Mouse (Mus musculus) neural tube, embryonic 14.5 days (tissue): ENCODE results near the gene Clstn1. TPM values are rescaled to one million over a fixed set of nuclear protein-coding genes. Genes with fewer than 3 reads are reported as not detected.

Experiments
- ATAC-seq: fragments of 200-750 bp; cut with Nextera tagmentation; 2 replicates; pipeline ENCODE4 v1.8.0; 2017; ENCODE audit warnings: low read depth, mild to moderate bottlenecking, moderate TSS enrichment, moderate library complexity
- H3K27ac ChIP-seq: fragments of 300-500 bp; sonication (generic); 2 replicates; pipeline ENCODE4 v1.5.1; 2014; ENCODE audit warnings: low read depth, mild to moderate bottlenecking, control low read depth, low read length, moderate library complexity, mixed read lengths
- H3K27me3 ChIP-seq: fragments of 300-500 bp; sonication (generic); 2 replicates; pipeline ENCODE4 v1.6.1; 2014; ENCODE audit warnings: low read length; ENCODE audit not compliant: control insufficient read depth, insufficient read depth
- H3K36me3 ChIP-seq: fragments of 300-500 bp; sonication (generic); 2 replicates; pipeline ENCODE4 v1.6.1; 2014; ENCODE audit warnings: low read length, mixed read lengths; ENCODE audit not compliant: control insufficient read depth, insufficient read depth
- H3K4me1 ChIP-seq: fragments of 300-500 bp; sonication (generic); 2 replicates; pipeline ENCODE4 v1.6.1; 2014; ENCODE audit warnings: low read length; ENCODE audit not compliant: control insufficient read depth, insufficient read depth
- H3K4me2 ChIP-seq: fragments of 300-500 bp; sonication (generic); 2 replicates; pipeline ENCODE4 v1.6.1; 2014; ENCODE audit warnings: mild to moderate bottlenecking, low read depth, low read length, control low read depth
- H3K4me3 ChIP-seq: fragments of 300-500 bp; sonication (generic); 2 replicates; pipeline ENCODE4 v1.5.1; 2014; ENCODE audit warnings: low read depth, low read length, control low read depth, mixed read lengths
- H3K9ac ChIP-seq: fragments of 300-500 bp; sonication (generic); replicated peaks from 2 replicates; pipeline ENCODE4 v1.6.1; 2014; ENCODE audit warnings: low read depth, mild to moderate bottlenecking, control low read depth, low read length, mixed read lengths
- H3K9me3 ChIP-seq: fragments of 300-500 bp; sonication (generic); 2 replicates; pipeline ENCODE4 v1.6.1; 2016; ENCODE audit warnings: low read length; ENCODE audit not compliant: control insufficient read depth
- whole genome bisulfite sequencing: fragments of 180-500 bp; shearing (Covaris S2); extraction: QIAGEN DNeasy Blood & Tissue Kit; methylation state at CpG from one replicate; pipeline ENCODE4 v1.1.7; 2014; 5-methylcytosine and 5-hydroxymethylcytosine counted together
- polyA plus RNA-seq: library from polyadenylated mRNA; unstranded; fragments of >200 nt; fragmentation: Nextera tagmentation; extraction: Ambion mirVana; gene quantifications from 2 replicates; pipeline ENCODE4 v1.2.1, GENCODE M21; 2014

Clstn1 gene
- polyA plus RNA-seq, 1 experiment from 2014 or later = 107 TPM

GRCm38 (mm10) chr4:149628372-149628771 lies 42.1 kb downstream of the Clstn1 start:
- no peak overlapping the region for H3K4me3 ChIP-seq
- H3K9me3 ChIP-seq = no peaks in the 10 kb centered on the region
- ATAC-seq = no peak
- no peak overlapping the region for H3K4me2 ChIP-seq
- WGBS = 74% methylated on average over 10 of the region's 10 CpGs
- no peaks in the 10 kb centered on the region for H3K4me1 ChIP-seq
- peaks cover 27% of the 10 kb centered on the region for H3K36me3 ChIP-seq
- H3K27me3 ChIP-seq = no peaks in the 10 kb centered on the region
- no peak overlapping the region for H3K27ac ChIP-seq
- H3K9ac ChIP-seq = no peak overlapping the region

- peaks cover 32% of the 10 kb centered on the region for H3K36me3 ChIP-seq
- WGBS = 65% methylated on average over 9 of the region's 9 CpGs
These were observed 42.5 kb downstream of the Clstn1 start for GRCm38 (mm10) chr4:149628810-149629209.

GRCm38 (mm10) chr4:149632670-149633307 lies 46.5 kb downstream of the Clstn1 start:
- H3K36me3 ChIP-seq = peaks cover 60% of the 10 kb centered on the region
- H3K9me3 ChIP-seq = no peaks in the 10 kb centered on the region
- no peak for ATAC-seq

More at GRCm38 (mm10) chr4:149628810-149629209, 42.5 kb downstream of the Clstn1 start:
- Histone ChIP-seq H3K9me3 (no peaks in the 10 kb centered on the region), H3K9ac (no peak overlapping the region), H3K4me3 (no peak overlapping the region), H3K4me1 (no peaks in the 10 kb centered on the region), H3K27ac (no peak overlapping the region), H3K4me2 (no peak overlapping the region), H3K27me3 (no peaks in the 10 kb centered on the region)
- ATAC-seq = no peak

GRCm38 (mm10) chr4:149634157-149634556 lies 47.9 kb downstream of the Clstn1 start:
- Histone ChIP-seq H3K9ac (no peak overlapping the region), H3K36me3 (peaks cover 73% of the 10 kb centered on the region), H3K4me1 (no peaks in the 10 kb centered on the region), H3K4me3 (no peak overlapping the region), H3K9me3 (no peaks in the 10 kb centered on the region), H3K27ac (no peak overlapping the region), H3K4me2 (no peak overlapping the region), H3K27me3 (no peaks in the 10 kb centered on the region)
- ATAC-seq = no peak
- WGBS = 94% methylated on average over 1 of the region's 1 CpGs

More at GRCm38 (mm10) chr4:149632670-149633307, 46.5 kb downstream of the Clstn1 start:
- H3K9ac ChIP-seq = no peak overlapping the region
- no peaks in the 10 kb centered on the region for H3K27me3 ChIP-seq
- whole genome bisulfite sequencing = 94% methylated on average over 9 of the region's 9 CpGs
- H3K27ac ChIP-seq = no peak overlapping the region
- no peak overlapping the region for H3K4me3 ChIP-seq
- no peak overlapping the region for H3K4me2 ChIP-seq
- no peaks in the 10 kb centered on the region for H3K4me1 ChIP-seq

- WGBS = 93% methylated on average over 11 of the region's 11 CpGs
- ATAC-seq = no peak
These were observed 48.7 kb downstream of the Clstn1 start for GRCm38 (mm10) chr4:149634966-149635365.

GRCm38 (mm10) chr4:149635915-149636415 lies 49.7 kb downstream of the Clstn1 start:
- H3K4me3 ChIP-seq = no peak overlapping the region
- H3K9me3 ChIP-seq = no peaks in the 10 kb centered on the region
- H3K27me3 ChIP-seq = no peaks in the 10 kb centered on the region
- ATAC-seq = no peak
- H3K27ac ChIP-seq = no peak overlapping the region
- no peaks in the 10 kb centered on the region for H3K4me1 ChIP-seq
- H3K36me3 ChIP-seq = peaks cover 72% of the 10 kb centered on the region
- WGBS = 95% methylated on average over 8 of the region's 8 CpGs
- no peak overlapping the region for H3K4me2 ChIP-seq
- no peak overlapping the region for H3K9ac ChIP-seq

More at GRCm38 (mm10) chr4:149634966-149635365, 48.7 kb downstream of the Clstn1 start:
- Histone ChIP-seq H3K4me2 (no peak overlapping the region), H3K4me1 (no peaks in the 10 kb centered on the region), H3K9me3 (no peaks in the 10 kb centered on the region), H3K4me3 (no peak overlapping the region), H3K27me3 (no peaks in the 10 kb centered on the region), H3K9ac (no peak overlapping the region), H3K36me3 (peaks cover 73% of the 10 kb centered on the region), H3K27ac (no peak overlapping the region)

GRCm38 (mm10) chr4:149637942-149638341 lies 51.7 kb downstream of the Clstn1 start:
- Histone ChIP-seq H3K4me1 (no peaks in the 10 kb centered on the region), H3K4me2 (no peak overlapping the region), H3K9ac (no peak overlapping the region), H3K27ac (no peak overlapping the region), H3K4me3 (no peak overlapping the region), H3K36me3 (peaks cover 66% of the 10 kb centered on the region), H3K9me3 (no peaks in the 10 kb centered on the region), H3K27me3 (no peaks in the 10 kb centered on the region)
- ATAC-seq = no peak
- 85% methylated on average over 7 of the region's 7 CpGs for WGBS

- no peak overlapping the region for H3K9ac ChIP-seq
- no peak overlapping the region for H3K4me3 ChIP-seq
- no peak overlapping the region for H3K4me2 ChIP-seq
- ATAC-seq = no peak
- no peak overlapping the region for H3K27ac ChIP-seq
- H3K36me3 ChIP-seq = peaks cover 68% of the 10 kb centered on the region
- H3K4me1 ChIP-seq = no peaks in the 10 kb centered on the region
- H3K27me3 ChIP-seq = no peaks in the 10 kb centered on the region
- WGBS = 84% methylated on average over 9 of the region's 9 CpGs
- H3K9me3 ChIP-seq = no peaks in the 10 kb centered on the region
These were observed 54.6 kb downstream of the Clstn1 start for GRCm38 (mm10) chr4:149640831-149641230.

GRCm38 (mm10) chr4:149641400-149641799 lies 55.1 kb downstream of the Clstn1 start:
- H3K27ac ChIP-seq = no peak overlapping the region
- no peaks in the 10 kb centered on the region for H3K9me3 ChIP-seq
- H3K36me3 ChIP-seq = peaks cover 67% of the 10 kb centered on the region
- H3K4me1 ChIP-seq = no peaks in the 10 kb centered on the region
- H3K27me3 ChIP-seq = no peaks in the 10 kb centered on the region
- H3K9ac ChIP-seq = no peak overlapping the region
- H3K4me2 ChIP-seq = no peak overlapping the region
- H3K4me3 ChIP-seq = no peak overlapping the region
- WGBS = 80% methylated on average over 8 of the region's 8 CpGs
- ATAC-seq = no peak
